Mouse (Mus musculus) urinary bladder, postnatal 14 days (tissue): ENCODE results near the gene Zfp740.
A peak's percentile ranks its signal among the peaks of the same experiment; 100 is the strongest.
"Not testable (repeated sequence)": the region's sequence is repeated elsewhere in the genome, so short reads cannot be mapped to it uniquely, and the experiment has no call there.

Experiments used
- DNase-seq: peaks from one replicate; pipeline ENCODE4 v3.0.0; 2021; ENCODE audit warnings: low spot score

The Zfp740 gene

DNA sequence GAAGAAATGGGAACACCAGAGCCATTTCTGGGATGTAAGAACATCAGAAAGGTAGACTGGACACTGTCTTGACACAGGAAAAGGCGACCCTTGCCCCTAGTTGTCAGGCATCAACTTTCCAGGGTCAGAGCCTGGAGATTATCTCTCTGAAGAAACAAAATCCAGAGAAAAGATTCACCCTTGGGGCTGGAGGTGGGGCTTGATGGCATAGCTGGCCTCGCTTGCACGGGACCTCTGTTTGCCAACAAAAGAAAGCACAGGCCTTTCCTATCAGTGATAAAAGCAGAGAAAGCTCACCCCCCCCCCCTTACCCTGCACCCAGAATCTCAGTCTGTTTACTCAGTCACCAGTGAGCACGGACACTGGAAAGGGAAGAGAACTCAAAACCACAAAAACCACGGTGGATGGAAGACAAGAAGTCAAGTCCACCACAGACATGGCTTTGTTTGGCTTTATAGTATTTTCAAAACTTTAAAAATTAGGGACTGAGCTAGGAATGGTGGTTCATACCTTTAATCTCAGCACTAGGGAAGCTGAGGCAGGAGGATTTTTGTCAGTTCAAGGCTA, 10.1 kb upstream of the Zfp740 start:
- no peak for DNase-seq

DNA sequence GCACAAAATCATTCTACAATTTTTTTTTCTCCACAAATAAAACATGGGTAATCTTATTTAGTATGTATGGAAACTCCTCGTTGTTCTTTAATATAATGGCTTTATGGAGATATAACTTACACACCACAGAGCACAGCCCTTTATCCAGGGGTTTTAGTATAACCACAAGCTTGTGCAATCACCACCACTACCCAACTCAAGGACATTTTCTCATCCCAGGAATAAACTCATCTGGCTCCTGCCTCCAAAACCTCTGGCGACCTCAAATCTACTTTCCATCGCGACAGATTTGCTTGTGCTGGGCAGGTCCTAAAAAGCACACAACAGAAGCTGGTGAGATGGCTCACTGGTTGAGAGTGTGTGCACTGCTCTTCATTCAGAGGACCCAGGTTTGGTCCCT, 9.4 kb upstream of the Zfp740 start:
- DNase-seq, result no peak

DNA sequence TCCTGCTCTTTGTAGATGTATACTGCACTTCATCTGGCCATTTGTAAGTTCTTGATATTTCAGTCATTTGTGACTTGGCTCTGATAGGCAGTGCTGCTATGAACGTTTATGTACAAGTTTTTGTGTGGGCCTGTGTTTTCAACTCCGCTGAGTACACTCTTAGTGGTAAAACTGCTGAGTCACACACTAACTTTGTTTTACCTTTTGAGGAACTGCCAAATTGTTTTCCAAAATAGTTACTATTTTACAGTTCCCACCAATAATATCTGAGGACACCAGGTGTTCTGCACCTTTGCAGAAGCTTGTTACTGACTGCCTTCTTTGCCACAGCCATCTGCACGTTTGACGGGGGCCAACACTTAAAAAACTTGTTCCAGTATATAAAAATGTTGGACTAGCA, 8.6 kb upstream of the Zfp740 start:
- no peak for DNase-seq

DNA sequence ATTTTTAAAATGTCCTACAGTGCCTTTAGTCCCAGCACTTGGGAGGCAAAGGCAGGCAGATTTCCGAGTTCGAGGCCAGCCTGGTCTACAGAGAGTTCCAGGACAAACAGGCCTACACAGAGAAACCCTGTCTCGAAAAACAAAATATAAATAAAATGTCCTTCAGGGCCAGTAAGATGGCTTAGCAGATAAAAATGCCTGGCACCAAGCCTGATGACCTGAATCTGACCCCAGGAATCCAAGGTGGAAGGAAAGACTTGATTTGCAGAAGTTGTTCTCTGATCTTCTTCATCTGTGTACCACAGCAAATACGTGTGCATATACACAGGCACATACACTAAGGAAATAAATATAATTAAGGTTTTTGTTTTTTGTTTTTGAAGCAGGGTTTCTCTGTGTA, 7.7 kb upstream of the Zfp740 start:
- no peak for DNase-seq

DNA sequence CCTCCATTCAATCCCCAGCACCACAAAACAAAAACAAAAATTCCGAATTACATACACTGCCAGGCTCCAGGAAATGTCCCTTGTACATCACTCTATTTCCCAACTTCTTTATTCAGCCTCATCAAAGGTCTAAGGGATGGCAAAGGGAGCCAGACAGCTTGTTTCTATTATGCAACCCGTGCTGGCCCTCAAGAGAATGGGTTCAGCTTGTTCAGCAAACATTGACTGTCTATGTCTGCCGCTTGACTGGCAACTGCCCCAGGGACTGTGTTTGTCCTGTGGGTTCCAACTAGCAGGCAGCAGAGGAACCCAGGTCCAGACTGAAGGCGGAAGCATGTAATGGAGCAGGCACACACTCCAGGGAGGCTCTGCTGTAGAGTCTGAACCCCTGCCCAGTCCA, 4.2 kb upstream of the Zfp740 start:
- DNase-seq, result no peak

DNA sequence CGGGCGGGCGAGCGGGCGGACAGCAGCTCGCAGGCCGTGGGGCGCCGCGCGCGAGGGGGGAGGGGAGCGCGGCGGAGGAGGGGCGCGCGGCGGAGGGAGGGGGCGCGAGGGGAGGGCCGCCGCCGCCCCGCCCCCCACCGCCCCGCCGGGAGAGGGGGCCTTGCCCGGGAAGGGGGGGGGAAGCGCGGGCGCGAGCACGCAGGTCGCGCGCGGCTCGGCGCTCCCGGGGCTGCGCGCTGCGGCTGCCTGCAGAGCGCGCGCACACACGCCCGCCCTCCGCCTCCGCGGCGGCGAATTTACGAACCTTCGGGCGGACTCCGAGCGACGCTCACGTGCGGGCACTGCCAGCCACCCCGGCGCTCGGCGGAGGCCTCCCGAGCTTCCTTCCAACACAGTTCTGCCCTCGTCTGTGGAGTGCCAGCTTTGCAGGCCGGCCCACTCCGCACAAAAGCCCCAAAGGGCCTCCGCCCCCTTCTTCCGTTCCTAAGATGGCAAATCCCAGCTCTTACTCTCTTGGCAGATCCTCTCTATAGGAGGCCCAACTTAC, 859 bp downstream of the Zfp740 start:
- DNase-seq, result peak; percentile 65

DNA sequence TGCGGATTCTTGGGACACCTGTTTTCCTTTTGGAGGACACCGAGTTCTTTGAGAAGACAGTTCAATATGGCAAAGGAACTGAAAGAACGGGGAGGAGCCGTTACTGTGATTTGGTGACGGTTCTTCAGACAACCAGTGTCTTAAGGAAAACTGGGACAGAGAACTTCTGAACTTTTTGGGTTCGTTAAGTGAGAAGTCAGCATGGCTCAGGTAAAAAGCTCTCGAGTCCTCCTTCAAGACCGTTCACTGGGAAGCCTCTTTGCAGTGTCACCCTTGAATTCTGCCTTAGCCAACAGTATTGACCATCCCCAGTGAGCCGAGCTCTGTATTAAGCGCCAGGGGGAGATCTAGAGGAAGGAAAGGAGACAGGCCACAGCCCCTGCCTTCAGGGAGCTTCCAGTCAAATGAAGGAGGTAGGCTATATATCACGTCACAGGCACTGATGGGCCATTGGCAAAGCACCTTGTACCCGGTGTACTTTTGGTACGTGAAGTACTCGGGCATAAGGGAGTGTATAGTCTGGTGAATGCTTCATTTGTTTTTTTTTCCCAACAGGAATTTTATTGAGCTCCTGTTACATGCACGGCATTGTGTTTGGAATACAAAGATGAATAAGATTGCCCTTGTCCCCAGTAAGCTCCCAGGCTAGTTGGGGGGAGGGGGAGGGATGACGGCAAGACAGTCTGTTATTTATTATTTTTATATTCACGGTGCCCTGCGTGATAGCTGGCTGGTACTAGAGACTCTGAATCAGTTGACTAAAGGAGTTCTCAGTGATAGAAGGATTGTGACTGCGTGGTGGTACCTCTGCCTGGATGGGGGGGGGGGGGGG, 1.8 kb downstream of the Zfp740 start, which contains the start of gene Csad:
Csad (minus strand) TSS at position 51 of the 832 bp plus-strand sequence.
- no peak for DNase-seq

DNA sequence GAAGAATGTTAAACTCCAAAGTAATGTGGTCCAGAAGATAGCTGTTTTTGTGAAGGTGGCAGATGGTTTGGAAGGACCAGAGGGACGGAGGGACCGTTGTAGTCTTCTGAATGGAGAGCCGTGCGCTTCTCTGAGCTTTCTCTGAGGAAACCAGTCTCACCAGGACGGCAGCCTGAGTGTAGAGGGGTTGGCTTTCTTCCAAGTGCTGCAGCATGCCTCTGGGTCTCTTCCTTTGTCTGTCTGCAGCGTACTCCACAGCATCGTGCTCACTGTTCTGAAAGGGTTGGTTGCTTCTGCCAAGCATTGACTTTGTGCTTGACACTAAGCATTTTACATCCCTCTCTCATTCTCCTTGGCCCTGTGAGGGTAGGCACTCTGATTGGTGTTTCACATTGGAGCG, 2.7 kb downstream of the Zfp740 start:
- DNase-seq, result no peak

DNA sequence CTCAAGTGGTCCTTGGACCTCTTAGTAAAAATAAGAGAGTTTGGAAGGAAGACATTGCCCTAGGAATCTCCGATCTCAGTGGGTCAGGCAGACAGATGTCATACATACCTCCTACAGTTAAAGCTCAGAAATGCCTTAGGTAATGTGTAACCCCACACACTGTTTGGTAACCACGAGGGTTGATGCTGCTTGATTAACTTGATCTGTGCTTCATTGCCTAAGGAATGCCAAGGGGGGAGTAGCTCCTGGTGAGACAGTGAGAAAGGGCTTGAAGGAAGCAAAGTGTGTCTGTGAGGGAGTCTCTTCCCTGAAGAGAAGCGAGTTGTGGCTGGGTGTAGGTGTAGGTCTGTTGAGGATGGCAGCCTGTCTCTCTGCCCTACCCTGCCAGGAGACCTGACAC, 4.3 kb downstream of the Zfp740 start:
- DNase-seq, result no peak

DNA sequence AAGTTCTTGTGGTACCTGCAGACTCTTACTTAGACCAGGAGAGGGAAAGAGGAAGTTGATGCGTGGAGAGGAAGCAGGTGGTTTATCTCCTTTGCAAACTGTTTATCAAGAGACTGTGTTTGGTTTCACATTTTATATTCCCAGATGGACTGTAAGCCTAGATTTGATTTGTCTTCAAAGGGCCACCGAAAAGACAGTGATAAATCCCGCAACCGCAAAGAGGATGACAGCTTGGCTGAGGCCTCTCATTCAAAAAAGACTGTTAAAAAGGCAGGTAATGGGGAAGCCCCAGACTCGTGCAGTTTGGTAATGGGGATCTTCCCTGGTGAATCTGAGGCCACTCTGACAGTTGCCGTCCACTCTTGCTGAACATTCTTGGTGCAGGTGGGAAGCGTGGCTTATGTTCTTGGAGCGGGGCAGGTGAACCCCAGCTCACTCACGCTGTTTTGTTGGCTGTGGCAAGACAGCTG, 5.1 kb downstream of the Zfp740 start:
- DNase-seq, result no peak

DNA sequence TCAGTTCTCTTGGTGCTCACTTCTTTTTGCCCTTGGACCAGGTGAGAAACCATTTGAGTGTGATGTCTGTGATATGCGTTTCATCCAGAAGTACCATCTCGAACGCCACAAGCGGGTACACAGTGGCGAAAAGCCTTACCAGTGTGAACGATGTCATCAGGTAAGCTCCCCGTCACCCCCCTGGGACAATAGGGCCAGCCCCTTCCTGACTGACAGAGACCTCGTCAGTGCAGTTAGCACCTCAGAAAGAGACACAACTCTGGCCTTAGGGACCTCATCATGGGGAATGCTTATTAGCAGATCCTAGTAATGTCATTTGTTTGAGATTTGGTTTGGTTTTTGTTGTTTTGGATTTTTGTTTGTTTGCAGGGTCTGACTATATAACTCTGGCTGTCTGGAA, 6.1 kb downstream of the Zfp740 start:
- no peak for DNase-seq

DNA sequence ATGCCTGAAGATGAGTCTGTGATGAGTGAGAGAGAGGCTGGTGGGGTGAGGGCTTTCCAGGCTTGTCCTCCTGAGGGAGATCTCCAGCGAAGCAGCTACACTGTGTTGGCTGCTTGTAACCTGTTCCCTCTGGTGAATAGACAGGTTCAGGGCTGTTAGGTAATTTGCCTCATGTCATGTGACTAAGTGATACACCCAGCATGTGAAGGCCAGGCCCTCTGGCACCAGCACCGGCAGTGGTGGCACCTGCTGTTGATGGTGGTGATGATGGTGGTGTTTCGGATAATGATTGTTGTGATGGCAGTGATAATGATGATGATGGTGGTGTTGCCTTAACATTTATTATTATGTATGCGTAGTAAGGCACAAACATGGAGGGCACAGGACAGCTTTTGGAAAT, 7.8 kb downstream of the Zfp740 start:
- DNase-seq, result no peak

DNA sequence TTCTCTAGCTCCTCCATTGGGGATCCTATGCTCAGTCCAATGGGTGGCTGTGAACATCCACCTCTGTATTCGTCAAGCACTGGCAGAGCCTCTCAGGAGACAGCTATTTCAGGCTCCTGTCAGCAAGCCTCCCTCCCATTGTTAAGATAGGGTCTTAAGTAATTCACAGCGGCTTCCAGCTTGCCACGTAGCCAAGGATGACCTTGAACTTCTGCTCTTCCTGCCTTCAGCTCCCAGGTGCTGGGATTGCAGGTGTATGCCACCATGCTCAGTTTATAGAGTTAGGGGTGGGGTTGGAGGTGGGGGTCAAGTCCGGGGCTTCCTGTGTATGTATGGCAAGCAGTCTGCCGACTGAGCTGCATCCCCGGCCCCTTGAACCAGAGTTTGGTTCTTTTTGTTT, 8.8 kb downstream of the Zfp740 start:
- DNase-seq, result no peak

DNA sequence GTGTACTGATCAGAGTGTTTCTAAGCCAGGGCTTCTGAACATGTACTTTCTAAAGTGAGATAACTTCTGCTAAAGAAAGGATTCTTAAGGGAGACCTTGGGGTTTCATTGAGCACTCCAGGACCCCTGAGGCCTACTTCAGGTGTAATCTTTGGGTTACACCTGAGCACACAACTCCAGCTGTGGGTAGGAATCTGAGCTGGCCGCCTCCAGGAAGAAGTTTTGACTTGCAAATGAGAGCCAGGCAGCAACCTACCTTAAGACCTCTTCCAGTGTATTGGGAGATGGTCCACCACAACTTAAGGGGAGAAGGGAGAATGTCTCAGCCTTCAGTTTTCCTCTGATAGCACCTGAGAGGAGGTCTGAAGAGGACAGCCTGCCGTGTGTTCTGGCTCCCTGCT, 11.1 kb downstream of the Zfp740 start:
- DNase-seq, result no peak

DNA sequence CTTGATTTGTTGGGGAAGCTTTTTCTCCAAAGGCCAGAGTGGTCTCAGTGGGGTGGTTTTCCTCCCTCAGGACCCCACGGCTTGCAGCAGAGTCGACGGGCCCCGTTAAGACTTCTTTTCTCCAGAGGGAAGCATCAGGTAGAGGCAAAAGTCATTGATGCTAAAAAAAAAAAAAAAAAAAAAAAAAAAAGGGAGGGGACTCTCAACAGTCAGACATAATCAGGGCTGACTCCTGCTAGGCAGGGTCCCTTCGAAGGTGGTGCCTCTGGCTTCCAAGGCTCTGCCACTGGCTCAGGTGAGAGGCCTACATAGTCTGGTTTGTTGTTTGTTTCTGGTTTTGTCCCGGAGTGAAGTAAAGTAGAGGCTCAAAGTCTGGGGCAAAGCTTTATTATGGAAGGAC, 12.6 kb downstream of the Zfp740 start:
- DNase-seq, result no peak

DNA sequence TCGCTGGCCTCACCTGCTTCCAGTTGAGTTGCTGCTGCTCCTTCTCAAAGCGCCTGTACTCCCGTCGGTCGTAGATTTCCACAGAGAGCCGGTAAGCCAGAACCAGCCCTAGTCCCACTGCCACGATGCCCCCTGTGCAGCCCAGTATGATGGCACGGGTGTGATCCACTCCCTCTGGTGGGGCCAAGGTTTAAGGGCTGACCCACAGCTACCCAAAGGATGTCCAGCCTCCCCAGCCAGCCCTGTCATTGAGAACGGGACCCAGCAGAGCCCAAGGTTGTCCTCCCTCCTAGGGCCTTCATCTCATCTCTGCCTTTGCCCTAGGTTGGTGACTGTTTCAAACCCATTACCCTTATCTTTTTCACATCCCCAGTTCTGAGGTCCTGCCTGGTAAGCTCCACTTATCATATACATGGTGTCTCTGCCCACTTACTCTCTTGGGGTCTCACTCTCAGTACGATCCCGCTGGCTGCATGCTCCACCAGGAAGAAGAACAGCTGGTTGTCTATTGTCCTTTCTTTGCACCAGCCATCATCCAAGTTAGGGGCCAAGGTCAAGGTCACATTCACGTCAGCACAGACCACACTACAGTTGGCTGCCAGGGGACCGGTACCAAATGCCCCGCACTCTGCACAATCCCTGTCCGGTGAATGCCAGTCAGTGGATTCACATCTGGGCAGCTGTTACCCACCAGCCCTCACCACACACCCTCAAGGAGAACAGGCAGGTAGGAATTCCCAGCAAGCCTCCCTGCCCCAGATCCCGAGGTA, 13.6 kb downstream of the Zfp740 start:
- no peak for DNase-seq

DNA sequence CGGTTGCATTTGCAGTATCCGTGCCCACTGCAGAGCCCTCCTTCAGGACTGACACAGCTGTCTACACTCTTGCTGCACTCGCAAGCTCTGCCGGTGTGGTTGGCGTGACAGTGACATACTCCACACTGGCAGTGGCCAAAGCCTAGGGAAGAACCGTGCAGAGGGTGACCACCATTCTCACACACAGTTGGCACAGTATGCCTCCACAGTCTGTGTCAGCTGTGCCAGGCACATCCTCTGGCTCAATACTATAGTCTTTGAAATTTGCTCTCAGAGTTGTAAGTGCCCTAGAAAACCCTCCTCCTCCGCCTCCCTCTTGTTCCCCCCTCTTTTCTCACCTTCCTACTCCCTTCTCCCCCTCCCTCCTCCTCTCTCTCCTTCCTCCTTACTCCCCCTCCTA, 14.3 kb downstream of the Zfp740 start:
- no peak for DNase-seq

DNA sequence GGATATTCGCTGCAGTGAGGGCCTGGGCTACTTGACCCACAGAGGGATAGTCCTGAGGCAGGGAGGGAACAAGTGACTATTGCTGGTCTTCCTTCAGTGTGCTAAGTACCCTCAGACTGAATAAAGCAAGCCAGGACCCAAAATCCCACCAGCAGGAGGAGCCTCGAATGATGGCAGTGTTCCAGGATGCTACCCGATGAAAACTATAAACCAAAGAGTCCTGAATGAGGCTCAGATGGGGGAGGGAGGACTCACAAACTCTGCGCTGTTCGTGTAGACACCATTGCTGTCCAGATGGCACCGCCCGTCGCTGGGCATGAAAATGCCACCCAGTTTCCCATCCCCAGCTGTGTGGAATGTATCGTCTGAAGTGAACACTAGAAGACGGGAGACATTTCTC, 19.3 kb downstream of the Zfp740 start:
- DNase-seq, result no peak

DNA sequence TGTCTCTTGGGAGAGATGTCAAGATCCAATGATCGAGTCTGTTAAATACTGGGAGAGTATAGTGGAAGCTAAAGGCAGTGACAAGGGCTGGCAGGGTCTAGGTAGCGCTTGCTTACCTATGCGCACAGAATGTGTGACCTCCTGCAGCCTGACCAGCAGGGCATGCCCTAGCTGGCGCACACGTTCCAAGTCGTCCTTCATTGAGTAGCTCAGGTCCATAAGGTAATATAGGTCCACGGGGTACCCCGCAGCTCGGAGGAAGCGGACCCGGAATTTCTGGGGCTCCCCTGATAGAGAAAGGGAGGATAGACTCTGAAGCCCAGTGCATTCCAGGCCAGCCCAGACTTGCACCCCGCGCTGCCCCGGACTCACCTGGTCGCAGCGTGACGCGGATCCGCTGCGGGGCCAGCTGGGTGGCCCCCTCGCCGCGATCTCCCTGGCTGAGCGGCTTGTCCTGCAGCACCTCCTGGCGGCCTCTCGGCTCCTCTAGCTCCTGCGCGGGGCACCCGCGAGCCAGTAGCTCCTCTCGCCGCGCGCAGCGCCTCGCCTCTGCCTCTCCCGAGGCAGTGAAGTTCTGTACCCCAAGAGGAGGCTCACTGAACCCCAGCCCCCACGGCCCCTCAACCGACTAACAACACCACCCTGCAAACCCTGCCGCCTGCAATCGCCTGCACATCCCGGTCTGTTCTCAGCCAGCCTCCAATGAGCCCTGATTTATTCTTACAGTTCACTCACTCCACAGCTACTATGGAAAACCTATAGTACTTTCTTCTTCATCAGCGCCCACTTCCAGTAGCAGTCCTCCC, 21.3 kb downstream of the Zfp740 start:
- peak; percentile 89 for DNase-seq

DNA sequence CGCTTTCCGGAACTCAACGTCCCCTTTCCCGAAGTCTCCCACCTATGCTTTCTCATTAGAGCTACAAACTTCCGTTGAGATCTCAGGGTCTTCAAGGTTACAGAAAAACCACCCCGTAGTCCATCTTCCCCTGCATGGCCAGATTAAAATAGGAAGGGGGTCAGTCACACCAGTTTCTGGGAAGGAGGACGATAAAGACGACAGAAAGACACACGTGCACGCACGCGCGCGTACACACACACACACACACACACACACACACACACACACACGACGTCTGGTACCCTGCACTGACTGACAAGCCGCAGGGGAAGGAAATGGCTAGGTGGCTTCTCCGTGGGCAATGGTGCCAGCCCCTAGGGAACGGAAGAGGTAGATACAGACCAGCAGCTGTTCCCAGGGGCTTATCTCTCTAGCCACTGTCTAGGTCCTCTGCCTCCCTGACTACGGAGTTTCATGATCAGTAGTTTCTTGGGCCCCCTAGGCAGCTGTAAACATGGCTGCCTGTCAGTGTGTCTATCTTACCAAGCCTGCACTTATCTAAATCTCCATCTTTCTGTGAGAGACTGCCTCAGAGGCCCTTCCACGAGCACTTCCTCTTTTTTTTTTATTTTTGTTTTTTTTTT, 22.1 kb downstream of the Zfp740 start:
- DNase-seq, result no peak

DNA sequence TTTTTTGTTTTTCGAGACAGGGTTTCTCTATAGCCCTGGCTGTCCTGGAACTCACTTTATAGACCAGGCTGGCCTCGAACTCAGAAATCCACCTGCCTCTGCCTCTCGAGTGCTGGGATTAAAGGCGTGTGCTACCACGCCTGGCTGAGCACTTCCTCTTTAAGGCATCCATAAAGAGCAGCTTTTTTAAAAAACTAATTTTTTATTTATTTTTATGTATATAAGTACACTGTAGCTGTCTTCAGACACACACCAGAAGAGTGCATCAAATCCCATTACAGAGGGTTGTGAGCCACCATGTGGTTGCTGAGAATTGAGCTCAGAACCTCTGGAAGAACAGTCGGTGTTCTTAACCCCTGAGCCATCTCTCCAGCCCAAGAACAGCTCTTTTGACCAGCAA, 22.6 kb downstream of the Zfp740 start:
- DNase-seq, result not testable (repeated sequence)
